Mouse (Mus musculus) erythroblast, adult 5-6 weeks (primary cell): ENCODE results near the gene Cfap299. TPM values are rescaled to one million over a fixed set of nuclear protein-coding genes. Genes with fewer than 3 reads are reported as not detected.
"Not testable (repeated sequence)": the region's sequence is repeated elsewhere in the genome, so short reads cannot be mapped to it uniquely, and the experiment has no call there.

Source experiments
- ATAC-seq: replicated peaks from 2 replicates; pipeline ENCODE4 v1.8.0; 2016; ENCODE audit warnings: moderate number of reproducible peaks, mild to moderate bottlenecking, moderate TSS enrichment, inconsistent platforms; ENCODE audit not compliant: poor library complexity, low FRiP score, severe bottlenecking
- total RNA-seq, 2 experiments: library from RNA; stranded (forward) in 1 of 2; stranded (reverse) in 1 of 2; fragments of 150-400 nt in 1 of 2; fragments of 200-764, 138-1000 nt in 1 of 2; gene quantifications; 2 replicates each; pipeline versions ENCODE4 v1.2.3 to v1.2.4; 2015 to 2017; ENCODE audit warnings: low replicate concordance in 2 of 2

Gene Cfap299
- total RNA-seq, 2 experiments from 2014 or later, result not detected

DNA sequence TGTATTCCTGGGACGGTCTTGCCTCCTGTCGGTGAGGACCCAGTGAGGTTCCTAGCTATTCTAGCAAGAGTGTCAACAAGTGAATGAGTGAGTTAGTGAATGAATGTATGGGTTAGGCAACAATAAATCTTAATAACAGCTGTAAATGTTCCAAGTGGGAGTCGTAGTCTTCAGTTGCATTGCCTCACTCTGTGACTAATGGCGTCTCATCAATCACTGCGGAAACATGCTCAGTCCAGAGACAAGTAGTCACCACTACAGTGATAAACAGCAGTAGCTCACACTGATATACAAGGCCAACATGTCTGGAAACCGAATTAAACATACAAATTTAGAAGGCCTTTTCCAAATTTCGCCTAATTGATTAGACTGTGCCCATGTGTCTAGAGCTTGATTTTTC is 187.1 kb downstream of the Cfap299 start:
- ATAC-seq, result no peak

DNA sequence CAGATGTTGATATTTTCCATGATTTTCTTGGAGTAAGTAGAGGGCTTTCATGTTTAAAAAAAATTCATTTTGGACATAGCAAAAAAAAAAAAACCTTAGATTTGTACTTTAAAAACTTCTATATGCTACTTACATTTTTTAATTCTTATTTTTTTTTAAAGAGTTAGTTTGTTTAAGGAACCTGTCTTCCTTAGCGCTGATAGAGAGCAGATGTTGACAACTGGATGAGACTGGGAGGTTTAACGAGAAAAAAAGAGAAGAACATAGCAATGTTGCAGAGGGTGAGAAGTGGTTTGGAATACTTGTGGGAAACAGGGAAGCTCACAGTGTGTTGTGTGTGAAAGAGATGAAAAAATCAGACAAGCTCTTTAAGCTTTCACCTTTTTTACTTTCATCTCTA is 191.0 kb downstream of the Cfap299 start:
- ATAC-seq, result no peak

DNA sequence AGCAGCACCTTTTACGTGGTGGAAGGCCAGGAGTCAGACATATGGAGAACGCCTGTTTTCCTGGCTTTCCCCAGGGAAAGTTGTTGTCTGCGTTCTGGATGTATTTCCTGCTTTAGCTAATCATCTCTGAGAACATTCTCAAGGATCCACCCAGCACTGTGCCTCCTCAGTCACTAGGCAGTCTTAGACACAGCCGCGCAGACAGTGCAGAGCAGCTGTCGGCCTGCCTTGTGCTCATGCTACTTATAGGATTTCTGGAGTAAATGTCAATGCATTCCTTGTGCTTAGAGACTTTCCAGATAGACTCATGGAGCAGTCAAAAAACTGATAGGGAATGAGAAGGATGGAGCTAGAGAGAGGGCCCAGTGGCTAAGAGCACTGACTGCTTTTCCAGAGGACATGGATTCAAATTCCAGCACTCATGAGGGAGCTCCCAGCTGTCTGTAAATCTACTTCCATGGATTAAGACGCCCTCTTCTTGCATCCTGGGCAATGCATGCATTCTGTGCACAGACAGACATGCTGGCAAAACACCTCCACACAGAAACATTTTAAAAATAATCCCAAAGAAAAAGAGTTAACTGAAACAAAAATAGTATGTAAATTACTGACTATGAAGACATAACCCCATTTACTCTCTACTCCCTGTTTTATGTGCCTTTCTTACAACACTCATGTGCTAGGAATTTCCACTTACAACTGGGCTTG is 193.3 kb downstream of the Cfap299 start:
- ATAC-seq, result no peak

DNA sequence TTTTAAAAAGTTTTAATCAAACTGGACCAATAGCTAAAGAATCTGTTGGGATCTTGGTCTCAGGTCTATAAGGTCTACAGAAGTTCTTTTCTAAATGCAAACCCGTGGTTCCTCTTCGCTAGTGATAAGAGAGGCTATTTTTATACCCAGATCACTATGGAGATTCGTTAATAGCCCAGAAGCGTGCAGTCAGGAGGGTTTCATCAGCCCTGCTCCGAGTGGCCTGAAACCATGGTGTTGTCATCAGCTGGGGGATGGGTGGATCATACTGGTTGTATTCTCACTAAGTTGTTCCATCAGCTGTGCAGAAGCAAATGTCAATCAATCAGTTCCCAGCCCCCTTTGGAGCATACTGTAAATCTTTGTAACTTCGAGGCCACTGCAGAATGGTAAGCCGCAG is 193.9 kb downstream of the Cfap299 start:
- ATAC-seq, result no peak

DNA sequence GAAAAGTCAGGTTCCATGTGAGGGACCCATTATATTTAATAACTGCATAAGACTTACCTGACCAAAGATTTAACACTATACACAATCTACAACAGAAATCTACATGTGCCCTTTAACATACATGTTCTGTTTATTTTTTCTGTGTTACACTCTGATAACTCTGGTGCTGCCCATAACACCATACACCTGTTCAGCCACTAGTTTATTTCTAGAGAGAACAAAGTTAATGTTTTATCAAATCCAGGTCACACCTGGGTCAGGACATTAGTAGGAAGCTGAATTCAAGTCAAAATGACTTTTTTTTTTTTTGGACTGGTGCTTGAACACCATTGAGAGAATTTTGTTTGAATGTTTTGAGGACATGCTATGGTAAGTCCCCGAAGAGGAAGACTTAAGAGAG is 194.7 kb downstream of the Cfap299 start:
- ATAC-seq, result no peak

DNA sequence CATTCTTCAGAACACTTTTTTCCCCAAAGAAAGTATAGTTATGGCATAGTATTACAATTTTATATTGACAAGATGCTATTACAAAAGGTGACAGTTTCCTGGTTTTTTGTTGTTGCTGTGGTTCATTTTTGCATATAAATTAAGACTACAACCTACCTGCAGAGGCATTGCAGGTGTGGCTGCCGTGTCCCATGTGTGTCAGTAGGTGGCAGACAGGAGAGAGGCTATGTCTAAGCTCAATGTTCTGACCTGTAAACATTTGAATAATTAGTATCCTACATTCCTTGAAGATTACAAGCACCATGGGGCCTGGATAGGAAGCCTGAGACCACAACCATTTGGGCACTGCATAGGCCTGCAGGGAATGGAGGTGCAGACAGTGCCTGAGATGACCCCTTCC is 212.2 kb downstream of the Cfap299 start:
- no peak for ATAC-seq

DNA sequence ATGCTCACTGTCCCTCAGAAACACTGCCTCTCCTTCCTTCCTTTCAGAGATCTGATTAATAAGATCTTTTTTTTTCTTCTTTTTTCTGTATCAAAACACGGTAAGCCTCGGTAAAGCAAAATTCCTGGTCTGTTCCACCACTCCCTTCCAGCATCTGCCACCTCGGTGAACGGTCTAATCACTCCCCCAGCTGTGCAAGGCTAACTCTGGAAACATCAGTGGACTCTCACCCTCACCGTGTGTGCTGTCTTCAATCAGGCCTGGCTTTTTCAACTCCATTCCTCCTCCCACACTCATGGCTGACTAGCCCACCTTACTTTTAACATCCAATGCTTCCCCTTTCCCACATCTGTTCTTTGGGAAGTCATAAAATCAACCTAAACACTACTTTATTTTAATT is 221.2 kb downstream of the Cfap299 start:
- ATAC-seq, result no peak

DNA sequence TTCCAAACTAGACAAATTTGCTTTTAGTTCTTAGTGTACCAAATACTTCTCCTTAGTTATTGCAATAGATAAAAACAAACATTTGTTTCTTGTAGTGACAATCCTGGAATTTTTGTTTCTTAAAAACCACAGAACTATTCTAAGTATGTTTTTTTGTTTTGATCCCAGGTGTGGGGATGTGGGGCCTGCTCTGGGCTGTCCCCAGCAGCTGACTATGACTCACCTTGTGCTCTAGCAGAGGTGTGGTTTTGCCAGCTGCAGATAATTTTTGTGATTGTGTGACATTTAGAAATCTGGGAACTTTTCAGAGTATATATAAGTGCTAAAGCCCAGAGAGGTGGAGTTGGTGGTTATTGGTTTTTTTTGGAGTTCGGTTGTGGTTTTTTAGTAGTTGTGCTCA is 221.8 kb downstream of the Cfap299 start:
- no peak for ATAC-seq

DNA sequence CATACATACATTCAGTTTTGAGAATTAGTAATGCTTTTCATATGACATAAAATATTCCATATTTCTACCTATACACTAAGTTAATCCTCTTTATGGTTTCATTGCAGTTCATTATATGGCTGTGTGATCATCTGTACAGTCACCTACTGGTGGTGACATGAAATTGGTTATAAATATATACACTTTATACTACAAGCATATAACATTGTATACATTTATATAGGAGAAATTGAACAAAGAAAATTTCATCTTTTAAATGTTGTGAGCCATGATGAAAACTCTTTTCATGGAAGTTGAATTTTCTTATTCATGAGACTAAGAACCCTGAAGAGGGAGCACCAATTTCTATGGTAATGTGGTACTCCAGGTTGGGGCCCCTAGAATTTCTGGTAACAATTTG is 223.3 kb downstream of the Cfap299 start, which contains the start of gene Gm11111:
Gm11111 (plus strand) TSS at position 301 of the 400 bp plus-strand sequence.
- no peak for ATAC-seq

DNA sequence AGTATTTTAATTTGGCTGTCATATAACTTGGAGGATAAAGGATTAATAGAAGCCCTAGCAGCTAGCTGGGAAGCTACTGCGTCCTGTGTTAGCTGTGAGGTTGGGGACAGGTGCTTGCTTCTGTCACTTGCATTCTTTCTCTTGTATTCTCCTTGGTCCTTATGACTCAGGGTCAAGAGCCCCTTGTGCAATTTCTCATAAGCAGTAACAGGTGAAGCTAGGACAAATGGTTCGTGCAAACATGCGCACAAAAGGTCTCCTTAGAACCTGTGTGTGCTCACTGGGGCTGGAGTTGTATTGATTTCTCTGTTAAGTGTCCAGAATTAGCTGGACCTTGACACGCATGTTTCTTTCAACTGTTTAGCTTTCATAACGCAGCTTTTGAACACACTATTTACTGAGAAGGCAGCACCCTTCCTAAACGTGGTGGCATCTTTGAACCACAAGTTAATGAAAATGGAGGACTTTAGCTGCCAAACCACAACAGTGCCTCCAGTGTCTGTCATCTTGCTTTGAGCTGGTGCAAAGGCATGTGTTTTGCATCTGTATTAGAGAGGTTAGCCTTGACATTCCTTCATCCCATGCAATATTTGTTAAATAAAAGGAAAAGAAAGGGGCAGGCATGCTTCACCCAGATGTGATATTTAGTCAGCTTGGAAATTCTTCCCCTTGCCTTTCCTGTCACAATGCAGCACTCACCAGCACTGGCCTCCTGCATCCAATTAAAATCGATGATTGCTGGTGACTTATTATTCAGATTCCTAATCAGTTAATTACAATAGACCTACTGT is 223.9 kb downstream of the Cfap299 start:
- ATAC-seq, result no peak

DNA sequence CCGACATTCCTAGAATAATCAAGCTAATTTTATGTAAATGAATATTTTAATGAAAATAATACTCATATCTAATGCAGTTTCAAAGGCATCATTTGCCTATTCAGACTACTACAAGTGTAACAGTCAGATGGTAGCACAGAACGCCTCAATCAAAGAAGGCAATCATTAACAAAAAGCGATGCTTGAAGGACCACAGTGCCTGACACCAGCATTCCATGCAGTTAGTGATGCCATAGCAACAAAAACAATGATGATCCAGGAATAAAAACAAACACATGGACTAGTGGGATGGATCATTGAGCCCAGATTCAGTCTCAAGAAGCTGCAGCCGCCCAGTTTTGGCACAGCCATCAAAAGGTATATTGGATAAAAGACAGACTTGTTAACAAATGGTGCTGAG is 232.2 kb downstream of the Cfap299 start:
- ATAC-seq, result no peak

DNA sequence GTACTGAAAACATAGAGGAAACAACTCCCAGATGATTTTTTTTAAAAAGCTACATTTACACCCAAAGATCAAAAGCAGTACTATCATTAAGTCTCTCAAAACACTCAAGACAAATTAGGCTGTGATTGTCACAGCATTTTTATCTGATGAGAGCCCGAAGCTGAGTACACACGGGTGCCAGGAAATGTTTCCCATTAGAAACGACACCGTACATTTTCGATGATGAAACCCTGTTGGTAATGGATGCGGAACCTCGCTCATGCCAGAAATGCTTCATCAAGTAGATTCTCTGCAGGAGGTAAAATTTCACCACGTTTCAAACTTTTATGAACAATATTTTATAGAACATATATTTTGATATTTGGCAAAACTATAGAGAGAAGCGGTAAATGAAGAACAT is 233.7 kb downstream of the Cfap299 start:
- no peak for ATAC-seq

DNA sequence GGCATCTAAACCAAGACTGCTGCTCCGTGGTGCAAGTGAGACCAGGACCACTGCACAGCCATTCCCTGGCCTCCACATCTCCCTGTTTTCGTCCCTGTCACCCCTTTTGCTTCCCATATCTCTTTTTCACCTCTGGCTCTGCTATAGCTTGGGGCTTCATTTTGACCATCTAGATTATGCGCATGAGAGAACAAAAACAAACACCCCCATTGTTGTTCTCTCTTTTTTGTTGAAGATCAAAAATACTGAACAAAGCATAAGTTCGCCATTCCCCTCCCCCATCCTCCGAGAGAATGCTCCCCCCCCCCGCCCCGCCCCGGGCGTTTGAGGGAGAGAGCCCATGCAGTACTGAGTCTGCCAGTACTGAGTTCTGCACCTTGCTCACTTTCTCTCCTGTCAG is 234.7 kb downstream of the Cfap299 start:
- ATAC-seq, result no peak

DNA sequence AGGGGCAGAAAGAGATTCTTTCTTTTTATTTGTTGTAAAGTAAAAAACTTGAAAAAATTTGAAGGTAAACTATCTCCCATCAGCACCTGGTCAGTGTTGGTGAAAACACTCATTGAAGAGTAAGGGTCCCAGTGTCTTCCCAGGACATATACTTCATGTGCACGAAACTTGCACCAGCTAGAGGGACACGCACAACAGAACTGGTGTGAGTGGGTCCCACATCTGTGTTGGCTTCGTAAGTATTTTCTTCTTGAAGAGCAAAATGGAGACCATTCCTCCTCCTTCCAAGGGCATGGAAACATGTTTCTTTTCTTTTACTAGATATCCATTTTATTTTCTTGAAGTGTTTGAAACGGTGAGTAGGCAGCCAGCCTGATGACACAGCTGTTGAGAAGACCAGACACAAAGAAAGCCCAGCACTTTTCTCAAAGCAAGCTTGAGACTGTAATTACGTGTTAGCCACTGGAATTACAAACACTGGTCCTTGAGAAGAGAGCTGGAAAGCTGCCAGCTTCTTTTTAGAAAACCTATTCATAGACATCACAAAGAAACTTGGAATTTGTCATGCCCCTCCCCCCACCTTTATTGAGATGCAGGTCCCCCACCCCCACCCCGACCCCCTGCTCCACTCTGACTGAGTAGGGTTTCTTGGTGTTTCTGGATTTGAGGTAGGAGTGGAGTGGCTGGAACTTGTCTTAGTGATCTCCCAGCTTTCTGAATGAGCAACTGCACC is 237.5 kb downstream of the Cfap299 start:
- ATAC-seq, result no peak

DNA sequence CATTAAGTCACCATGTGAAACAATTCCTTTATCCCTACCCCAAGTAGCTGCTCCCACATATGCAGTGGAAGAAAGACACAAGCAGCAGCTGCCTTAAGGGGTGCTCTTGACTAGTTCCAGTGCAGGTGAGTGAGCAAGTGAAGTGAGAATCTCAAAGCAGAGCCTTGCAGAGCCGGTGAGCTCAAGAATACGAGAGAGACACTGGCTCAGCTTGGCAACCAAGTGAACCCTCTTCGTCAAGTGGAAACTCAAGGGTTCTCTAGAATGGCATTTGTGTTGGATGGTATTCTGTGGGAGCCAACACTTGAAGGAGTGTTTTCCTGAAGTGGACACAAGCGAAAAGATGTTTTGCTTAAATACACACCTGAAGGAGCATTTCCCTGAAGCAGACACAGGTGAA is 239.4 kb downstream of the Cfap299 start:
- ATAC-seq, result no peak

DNA sequence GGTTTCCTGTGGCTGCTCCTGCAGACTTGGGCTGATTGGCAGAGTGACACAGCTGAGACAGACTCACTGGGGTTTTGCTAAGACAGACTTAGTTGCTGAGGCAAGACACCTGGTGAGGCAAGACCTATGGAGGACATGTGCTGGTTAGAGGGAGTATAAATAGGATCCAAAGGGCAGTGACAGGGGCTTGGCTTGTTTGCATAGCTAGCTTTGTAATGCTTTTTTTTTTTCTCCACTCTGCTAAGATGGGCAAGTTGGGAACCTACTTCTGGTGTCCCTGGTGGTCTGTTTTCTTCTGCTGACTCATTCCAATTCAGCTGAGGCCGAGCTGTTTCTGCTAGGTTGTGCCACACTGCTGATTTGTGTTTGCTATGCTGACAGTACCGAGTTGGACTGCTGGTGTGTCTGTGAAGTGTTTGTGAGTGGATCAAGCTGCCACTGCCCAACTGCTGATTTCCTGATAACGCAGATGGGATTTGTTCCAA is 240.0 kb downstream of the Cfap299 start:
- ATAC-seq, result no peak

DNA sequence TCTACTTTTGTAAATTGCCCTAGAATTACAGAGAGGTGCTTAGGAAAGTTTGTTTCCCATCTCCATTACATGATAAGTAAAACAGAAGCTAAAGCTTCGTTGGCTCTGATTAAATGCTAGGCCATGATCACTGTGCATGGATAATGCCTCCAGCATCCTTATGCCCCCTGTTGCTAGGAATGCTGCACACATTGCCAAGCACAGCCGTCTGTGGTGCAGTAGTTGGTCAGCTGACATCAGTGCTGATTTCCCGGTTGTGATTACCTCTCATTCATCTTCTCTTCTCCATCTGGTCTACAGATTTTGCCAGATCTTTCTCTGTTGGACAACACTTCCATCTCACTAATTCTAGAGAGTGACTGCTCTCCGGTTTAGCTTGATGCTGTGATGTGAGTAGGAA is 243.3 kb downstream of the Cfap299 start:
- ATAC-seq, result no peak

DNA sequence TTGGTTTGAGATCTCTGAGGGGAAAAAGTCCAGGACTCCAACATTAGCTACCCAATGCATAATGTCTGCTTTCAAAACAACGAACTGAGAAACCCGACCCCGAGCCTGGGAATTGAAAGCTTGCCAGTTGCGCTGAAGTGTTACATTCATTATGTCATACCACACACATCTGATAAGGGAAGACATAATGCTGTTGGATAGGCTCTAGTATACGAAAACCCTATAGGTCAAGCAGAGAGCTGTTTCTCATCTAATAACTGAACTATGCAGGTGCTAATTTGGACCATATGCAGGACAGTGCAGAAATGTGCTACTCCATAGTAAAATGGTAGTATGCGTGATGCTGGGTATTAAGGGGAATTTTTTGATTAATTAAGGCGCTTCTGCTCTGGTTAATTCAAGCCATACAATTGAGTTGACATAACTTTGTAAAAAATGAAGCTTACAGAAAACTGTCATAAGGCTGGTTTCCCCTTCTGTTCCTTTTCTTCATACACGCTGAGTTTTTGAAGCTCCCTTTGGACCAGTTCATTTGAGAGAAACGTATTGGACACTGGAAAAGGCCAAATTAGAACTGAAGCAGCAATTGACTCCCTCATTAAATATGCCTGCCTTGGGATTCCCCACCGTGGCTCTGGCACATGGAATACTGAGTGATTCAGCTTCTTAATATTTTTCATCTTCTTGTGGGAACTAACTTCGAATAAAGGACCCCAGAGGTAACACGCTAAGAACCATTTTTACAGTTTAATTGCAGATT is 245.8 kb downstream of the Cfap299 start:
- ATAC-seq, result no peak

DNA sequence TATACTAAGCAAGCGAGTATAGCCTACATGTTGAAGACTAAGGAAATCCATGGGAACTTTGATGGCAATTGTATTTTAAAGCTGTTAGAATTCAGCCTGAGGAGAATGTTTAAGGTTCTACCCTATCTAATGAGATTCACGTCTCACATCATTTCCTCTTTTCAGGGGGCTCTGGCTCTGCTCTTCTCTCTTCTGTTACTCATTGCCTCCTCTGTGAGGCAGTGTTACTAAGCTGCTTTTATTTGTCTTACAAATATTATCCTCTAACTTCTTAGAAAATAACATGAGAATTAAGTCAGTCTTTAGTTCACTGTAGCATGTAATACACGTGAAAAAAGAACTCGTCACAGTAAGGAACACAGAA is 246.3 kb downstream of the Cfap299 start:
- no peak for ATAC-seq

DNA sequence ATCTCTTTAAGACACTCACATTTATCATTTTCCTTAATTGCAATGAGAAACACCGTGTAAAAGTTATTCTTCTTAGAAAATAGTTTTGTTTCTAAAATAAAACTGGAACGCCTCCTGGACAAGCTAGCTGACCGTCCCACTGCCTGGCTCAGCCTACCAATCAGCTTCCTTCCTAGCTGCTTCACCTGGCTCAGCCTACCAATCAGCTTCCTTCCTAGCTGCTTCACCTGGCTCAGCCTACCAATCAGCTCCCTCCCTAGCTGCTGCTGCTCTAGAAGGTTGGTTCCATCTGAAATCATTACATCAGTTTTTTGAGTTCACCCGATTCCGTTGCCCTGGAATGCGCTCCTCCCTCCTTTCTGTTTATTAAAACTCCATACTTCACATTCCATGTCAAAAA is 247.4 kb downstream of the Cfap299 start:
- ATAC-seq, result not testable (repeated sequence)
